Comparison of ENCODE assay signal across 8 mouse cellular contexts in the genomic region with DNA sequence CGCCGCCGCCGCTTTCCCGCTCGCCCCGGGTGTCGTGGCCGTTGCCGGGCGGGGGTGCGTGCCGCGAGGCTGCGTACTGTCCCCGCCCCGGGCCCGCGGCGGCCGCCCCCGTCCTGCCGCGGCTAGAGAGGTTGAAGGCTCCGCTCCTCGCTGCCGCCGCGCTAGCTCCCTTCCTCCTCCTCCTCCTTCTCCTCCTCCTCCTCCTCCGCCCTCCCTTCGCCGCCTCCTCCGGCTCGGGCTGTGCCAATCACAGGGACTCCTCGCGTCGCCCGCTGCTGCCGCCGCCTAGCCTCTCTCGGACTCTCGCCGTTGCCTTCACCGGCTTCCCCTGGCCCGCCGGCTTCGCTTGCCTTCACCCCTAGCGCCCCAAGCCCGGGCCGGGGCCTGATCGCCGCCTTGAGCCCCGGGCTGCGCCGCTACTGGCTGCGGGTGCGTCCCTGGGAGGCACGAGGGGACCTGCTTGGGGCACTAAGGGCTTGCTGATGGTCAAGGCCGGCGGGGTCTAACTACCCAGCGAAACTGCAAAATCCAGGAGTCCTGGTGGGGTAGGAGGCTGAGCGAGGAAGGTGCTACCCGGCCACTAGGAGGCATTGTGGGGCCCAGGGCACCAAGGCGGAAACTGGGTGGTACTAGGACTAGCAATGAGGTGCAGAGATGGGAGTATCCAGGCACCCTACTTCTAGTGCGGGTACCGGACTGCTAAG. TPM values are rescaled to one million over a fixed set of nuclear protein-coding genes. Genes with fewer than 3 reads are reported as not detected.
DNase-seq lines count a peak whose midpoint lies in the region; ATAC-seq and TF ChIP-seq lines count a peak whose summit lies in the region.

A gene (minus strand): TSS at position 173 of the 704 bp plus-strand sequence.

- DNase-seq in kidney, postnatal 0 days (ENCODE audit: low spot score): peak; percentile 76
- no peak for DNase-seq in liver, adult 2 months (ENCODE audit: extremely low read depth, low read depth, low spot score)
- peak; percentile 53 to 75 for DNase-seq in spleen, postnatal 4 days (ENCODE audit: low spot score in 2 of 2)

- H3K9me3 ChIP-seq in erythroblast, embryonic 14.5 days (ENCODE audit: control insufficient read depth, low read length): no peaks in the 10 kb centered on the region
- H3K9me3 ChIP-seq in heart, embryonic 12.5 days (replicated peaks): no peaks in the 10 kb centered on the region
- no peaks in the 10 kb centered on the region for H3K9me3 ChIP-seq in kidney, postnatal 0 days (replicated peaks; ENCODE audit: low read length)

- 1% methylated on average over 62 of the region's 66 CpGs for WGBS in heart, embryonic 12.5 days
- 2% methylated on average over 59 of the region's 66 CpGs for WGBS in kidney, postnatal 0 days
- WGBS in liver, adult 2 months: 2% methylated on average over 61 of the region's 66 CpGs

- peaks cover 4% of the 10 kb centered on the region for H3K4me1 ChIP-seq in erythroblast, embryonic 14.5 days (ENCODE audit: control insufficient read depth)
- H3K4me1 ChIP-seq in embryonic fibroblast, embryonic 13.5 days (ENCODE audit: control insufficient read depth, insufficient read depth, low read length): peaks cover 6% of the 10 kb centered on the region
- peaks cover 38% of the 10 kb centered on the region for H3K4me1 ChIP-seq in heart, embryonic 12.5 days (replicated peaks)
- H3K4me1 ChIP-seq in kidney, postnatal 0 days (replicated peaks; ENCODE audit: insufficient read depth, low read length): peaks cover 5% of the 10 kb centered on the region; the same call in 1 of the 2 replicates
- H3K4me1 ChIP-seq in liver, adult 2 months (ENCODE audit: control insufficient read depth, insufficient read depth, low read length): no peaks in the 10 kb centered on the region

- peak; percentile 85 for TF ChIP-seq CTCF in embryonic fibroblast, embryonic 13.5 days (IDR thresholded peaks at IDR 0.05; ENCODE audit: borderline replicate concordance, insufficient read depth, low read length)
- peak; percentile 70 for TF ChIP-seq CTCF in kidney, postnatal 0 days (IDR thresholded peaks at IDR 0.05; ENCODE audit: low read depth)
- peak; percentile 64 for TF ChIP-seq CTCF in liver, adult 2 months (IDR thresholded peaks at IDR 0.05; ENCODE audit: low read depth, low read length)

- peak within 1 kb of the TSS; percentile 12 for H3K27ac ChIP-seq in embryonic fibroblast, embryonic 13.5 days (ENCODE audit: insufficient read depth, low read length)
- H3K27ac ChIP-seq in heart, embryonic 12.5 days (ENCODE audit: poor library complexity, severe bottlenecking): peak within 1 kb of the TSS; percentile 82
- H3K27ac ChIP-seq in kidney, postnatal 0 days: peak within 1 kb of the TSS; percentile 78
- peak within 1 kb of the TSS; percentile 50; the same call in 1 of the 2 replicates for H3K27ac ChIP-seq in liver, adult 2 months (replicated peaks; ENCODE audit: insufficient read depth, low read depth, low read length)

- no peaks in the 10 kb centered on the region for H3K36me3 ChIP-seq in erythroblast, embryonic 14.5 days (ENCODE audit: control insufficient read depth)
- no peaks in the 10 kb centered on the region for H3K36me3 ChIP-seq in heart, embryonic 12.5 days
- no peaks in the 10 kb centered on the region for H3K36me3 ChIP-seq in kidney, postnatal 0 days (ENCODE audit: insufficient read depth, low read length)
- H3K36me3 ChIP-seq in liver, adult 2 months (ENCODE audit: control insufficient read depth, insufficient read depth, low read length): no peaks in the 10 kb centered on the region

- no peak for ATAC-seq in erythroblast, adult 5-6 weeks (replicated peaks; ENCODE audit: low FRiP score, poor library complexity, severe bottlenecking)
- ATAC-seq in heart, embryonic 12.5 days (ENCODE audit: insufficient number of reproducible peaks, low FRiP score): peak; percentile 75
- peak; percentile 59 for ATAC-seq in kidney, postnatal 0 days (replicated peaks; ENCODE audit: low FRiP score, low read depth)
- peak; percentile 69 for ATAC-seq in monocyte, adult 5-6 weeks (replicated peaks; ENCODE audit: insufficient number of reproducible peaks, low FRiP score, low TSS enrichment, poor library complexity, severe bottlenecking)

- TF ChIP-seq POLR2A in embryonic fibroblast, embryonic 13.5 days (IDR thresholded peaks at IDR 0.05; ENCODE audit: low read depth, low read length): peak; percentile 74
- TF ChIP-seq POLR2A in liver, adult 2 months (IDR thresholded peaks at IDR 0.05; ENCODE audit: extremely low read depth, insufficient read depth, low read length): no peak

- peak within 1 kb of the TSS; percentile 79 for H3K4me2 ChIP-seq in heart, embryonic 12.5 days
- H3K4me2 ChIP-seq in kidney, postnatal 0 days (ENCODE audit: low read length): peak within 1 kb of the TSS; percentile 96

- no peaks in the 10 kb centered on the region; the same call in 1 of the 2 replicates for H3K79me2 ChIP-seq in liver, adult 2 months (ENCODE audit: control insufficient read depth, insufficient read depth, low read length)

- peaks cover 54% of the 10 kb centered on the region for H3K27me3 ChIP-seq in erythroblast, embryonic 14.5 days (ENCODE audit: control insufficient read depth)
- peaks cover 3% of the 10 kb centered on the region; the same call in 1 of the 2 replicates for H3K27me3 ChIP-seq in heart, embryonic 12.5 days (replicated peaks)
- no peaks in the 10 kb centered on the region for H3K27me3 ChIP-seq in kidney, postnatal 0 days (ENCODE audit: insufficient read depth, low read length)
- H3K27me3 ChIP-seq in liver, adult 2 months (ENCODE audit: control insufficient read depth, insufficient read depth, low read length): peaks cover 5% of the 10 kb centered on the region

- peak within 1 kb of the TSS; percentile 93 for H3K9ac ChIP-seq in heart, embryonic 12.5 days
- H3K9ac ChIP-seq in kidney, postnatal 0 days (ENCODE audit: low read depth, low read length): peak within 1 kb of the TSS; percentile 78
- peak within 1 kb of the TSS; percentile 83 for H3K9ac ChIP-seq in liver, adult 2 months (ENCODE audit: low read depth, low read length)

- H3K4me3 ChIP-seq in erythroblast, embryonic 14.5 days (replicated peaks): peak within 1 kb of the TSS; percentile 41
- peak within 1 kb of the TSS; percentile 49 for H3K4me3 ChIP-seq in embryonic fibroblast, embryonic 13.5 days (ENCODE audit: insufficient read depth, low read length)
- H3K4me3 ChIP-seq in heart, embryonic 12.5 days: peak within 1 kb of the TSS; percentile 69
- H3K4me3 ChIP-seq in kidney, postnatal 0 days (replicated peaks; ENCODE audit: low read depth, low read length): peak within 1 kb of the TSS; percentile 79
- peak within 1 kb of the TSS; percentile 80 for H3K4me3 ChIP-seq in liver, adult 2 months (ENCODE audit: insufficient read depth, low read depth, low read length)

RNA-seq across cellular contexts. Expression of the gene that starts here (rescaled TPM):
- polyA plus RNA-seq in erythroblast, embryonic 14.5 days (2012): 0.06 TPM in 1 of 2 replicates, not detected in the other
- 4.4 and 7.3 TPM in 2 replicates for total RNA-seq in erythroblast, adult 5-6 weeks (2015; ENCODE audit: low replicate concordance)
- total RNA-seq in erythroblast, adult 5-6 weeks (2017; ENCODE audit: low replicate concordance): 3.2 and 3.3 TPM in 2 replicates
- 13.4 and 20.9 TPM in 2 replicates for polyA plus RNA-seq in embryonic fibroblast, embryonic 13.5 days (2011; ENCODE audit: insufficient read length, low read depth, missing spikeins)
- 29.8 and 33.6 TPM in 2 replicates for polyA plus RNA-seq in heart, embryonic 12.5 days (2016; fragmentation: Nextera tagmentation; extraction: Ambion mirVana)
- 19.4 and 19.8 TPM in 2 replicates for polyA plus RNA-seq in kidney, postnatal 0 days (2015; fragmentation: Nextera tagmentation; extraction: Ambion mirVana)
- 2.1 TPM in 2 replicates for total RNA-seq in liver, adult 2 months (2014; rRNA removed)
- 4.3 and 4.6 TPM in 2 replicates for polyA plus RNA-seq in liver, adult 2 months (2012; rRNA removed)
- 1.5 to 2.9 TPM (median 1.8 TPM) in 3 replicates for total RNA-seq in monocyte, adult 5-6 weeks (2017)

Comparison
In these comparisons a context has a peak if more than half of its experiments do, and no peak if none do; other contexts are left out.
1. H3K27ac ChIP-seq: peak in every context shown above with its lines; median percentile 82 in heart, embryonic 12.5 days; 78 in kidney, postnatal 0 days; 50 in liver, adult 2 months; 12 in embryonic fibroblast, embryonic 13.5 days.